Comparison of ENCODE assay signal across 24 mouse cellular contexts in the genomic region with DNA sequence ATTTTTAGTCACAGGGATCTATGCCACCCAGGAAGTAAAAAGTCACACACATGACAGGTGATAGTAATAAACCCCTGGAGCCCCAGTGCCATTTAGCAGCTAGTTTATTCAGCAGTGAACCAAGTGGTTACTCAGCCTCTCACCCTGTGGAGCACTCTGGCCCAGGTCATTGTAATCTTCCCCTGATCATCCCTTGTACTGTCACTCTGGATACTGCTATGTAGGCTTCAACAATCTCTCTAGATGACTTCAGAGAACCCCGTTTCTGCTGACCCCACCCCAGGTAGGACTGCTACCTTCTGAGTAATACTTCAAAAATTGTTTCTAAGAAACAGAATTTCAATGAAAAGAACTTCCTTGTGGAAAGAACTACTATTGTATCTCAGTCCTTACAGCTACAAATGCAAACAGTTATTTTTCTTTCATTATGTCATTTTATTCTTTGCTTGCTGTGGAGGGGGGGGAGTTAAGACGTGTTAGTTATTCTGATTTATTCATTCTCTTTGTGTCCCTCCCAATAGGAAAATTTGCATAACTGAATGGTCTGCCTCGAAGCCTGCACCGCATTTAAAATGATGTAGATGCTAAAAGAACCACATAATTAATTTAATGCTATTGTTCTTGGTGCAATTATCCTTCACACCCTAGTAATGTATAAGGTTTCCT.
DNase-seq lines count a peak whose midpoint lies in the region; ATAC-seq and TF ChIP-seq lines count a peak whose summit lies in the region.
"Had no signal": no experiment of that assay in that cellular context is flagged by ENCODE, and none has a peak within 500 bp of the region (broad histone marks: within the 10 kb centered on the region; RNA-seq: fewer than 3 reads in every experiment).

No protein-coding gene starts in this region.

- no peak overlapping the region for H3K9ac ChIP-seq in hindbrain, embryonic 11.5 days (ENCODE audit: low read depth, low read length)
- no peak overlapping the region for H3K9ac ChIP-seq in hindbrain, embryonic 13.5 days
- H3K9ac ChIP-seq in forebrain, embryonic 13.5 days: no peak overlapping the region
- no peak overlapping the region for H3K9ac ChIP-seq in forebrain, embryonic 16.5 days (replicated peaks; ENCODE audit: low read depth, low read length)
- H3K9ac ChIP-seq in heart, embryonic 12.5 days: no peak overlapping the region
- H3K9ac ChIP-seq: embryonic facial prominence, embryonic 13.5 days; hindbrain, embryonic 14.5 days had no signal

- no peaks in the 10 kb centered on the region for H3K27me3 ChIP-seq in hindbrain, embryonic 11.5 days (ENCODE audit: control insufficient read depth, insufficient read depth, low read length)
- H3K27me3 ChIP-seq in hindbrain, embryonic 13.5 days: 0 out of 2 replicates have a peak, but pooled peaks cover 3% of the 10 kb centered on the region
- no peaks in the 10 kb centered on the region for H3K27me3 ChIP-seq in forebrain, embryonic 13.5 days
- no peaks in the 10 kb centered on the region for H3K27me3 ChIP-seq in forebrain, embryonic 16.5 days (replicated peaks; ENCODE audit: control insufficient read depth, insufficient read depth, low read length)
- H3K27me3 ChIP-seq in heart, embryonic 12.5 days (replicated peaks): no peaks in the 10 kb centered on the region
- H3K27me3 ChIP-seq: embryonic facial prominence, embryonic 13.5 days had no signal

- H3K4me3 ChIP-seq in hindbrain, embryonic 11.5 days (ENCODE audit: low read depth, low read length): no peak overlapping the region
- no peak overlapping the region for H3K4me3 ChIP-seq in hindbrain, embryonic 13.5 days
- no peak overlapping the region for H3K4me3 ChIP-seq in forebrain, embryonic 13.5 days
- no peak overlapping the region for H3K4me3 ChIP-seq in forebrain, embryonic 16.5 days (replicated peaks; ENCODE audit: low read length)
- H3K4me3 ChIP-seq in heart, embryonic 12.5 days: no peak overlapping the region
- H3K4me3 ChIP-seq: embryonic facial prominence, embryonic 10.5 days; embryonic facial prominence, embryonic 13.5 days; erythroblast, embryonic 14.5 days; heart, adult 2 months; heart, embryonic 10.5 days had no signal

- no peak for DNase-seq in hindbrain, embryonic 11.5 days (ENCODE audit: low spot score)
- DNase-seq in brain, embryonic 14.5 days (ENCODE audit: low read depth): peak; percentile 61
- DNase-seq: adrenal gland, adult 2 months; adrenal gland, postnatal 14 days; cerebellum, adult 11-12 months; cerebellum, adult 8-10 months; cerebellum, postnatal 36 days; embryo, embryonic 11 days; gastrocnemius, postnatal 25 days; heart, adult 2 months; kidney, adult 18-20 months had no signal

- H3K4me2 ChIP-seq in hindbrain, embryonic 11.5 days (replicated peaks; ENCODE audit: low read depth, low read length): no peak overlapping the region
- no peak overlapping the region for H3K4me2 ChIP-seq in hindbrain, embryonic 13.5 days
- H3K4me2 ChIP-seq in forebrain, embryonic 13.5 days: no peak overlapping the region
- H3K4me2 ChIP-seq in forebrain, embryonic 16.5 days (ENCODE audit: low read length): no peak overlapping the region
- H3K4me2 ChIP-seq in heart, embryonic 12.5 days: no peak overlapping the region
- H3K4me2 ChIP-seq: embryonic facial prominence, embryonic 13.5 days; hindbrain, embryonic 14.5 days had no signal

- H3K36me3 ChIP-seq in hindbrain, embryonic 11.5 days (ENCODE audit: control insufficient read depth, insufficient read depth, low read length): no peaks in the 10 kb centered on the region
- H3K36me3 ChIP-seq in hindbrain, embryonic 13.5 days: no peaks in the 10 kb centered on the region
- no peaks in the 10 kb centered on the region for H3K36me3 ChIP-seq in forebrain, embryonic 13.5 days (ENCODE audit: poor library complexity, severe bottlenecking)
- no peaks in the 10 kb centered on the region for H3K36me3 ChIP-seq in forebrain, embryonic 16.5 days (ENCODE audit: control insufficient read depth, insufficient read depth)
- no peaks in the 10 kb centered on the region for H3K36me3 ChIP-seq in heart, embryonic 12.5 days
- H3K36me3 ChIP-seq: embryonic facial prominence, embryonic 10.5 days; embryonic facial prominence, embryonic 13.5 days; heart, embryonic 10.5 days had no signal

- WGBS in hindbrain, embryonic 11.5 days: 46% methylated on average over 4 of the region's 4 CpGs
- 35% methylated on average over 4 of the region's 4 CpGs for WGBS in hindbrain, embryonic 13.5 days
- 23% methylated on average over 4 of the region's 4 CpGs for WGBS in forebrain, embryonic 13.5 days
- WGBS in forebrain, embryonic 16.5 days: 20% methylated on average over 4 of the region's 4 CpGs
- WGBS in heart, embryonic 12.5 days: 67% methylated on average over 4 of the region's 4 CpGs

- no peak for TF ChIP-seq POLR2A in brain, embryonic 14.5 days (IDR thresholded peaks at IDR 0.05; ENCODE audit: borderline replicate concordance, extremely low read depth, insufficient read depth, insufficient read length, poor library complexity, severe bottlenecking)

- no peaks in the 10 kb centered on the region for H3K9me3 ChIP-seq in hindbrain, embryonic 11.5 days (ENCODE audit: control insufficient read depth, low read length)
- no peaks in the 10 kb centered on the region for H3K9me3 ChIP-seq in hindbrain, embryonic 13.5 days
- H3K9me3 ChIP-seq in forebrain, embryonic 13.5 days (replicated peaks): no peaks in the 10 kb centered on the region
- H3K9me3 ChIP-seq in forebrain, embryonic 16.5 days (ENCODE audit: control insufficient read depth, low read length): no peaks in the 10 kb centered on the region
- H3K9me3 ChIP-seq in heart, embryonic 12.5 days (replicated peaks): no peaks in the 10 kb centered on the region
- H3K9me3 ChIP-seq: embryonic facial prominence, embryonic 10.5 days; embryonic facial prominence, embryonic 13.5 days; heart, embryonic 10.5 days had no signal

- no peaks in the 10 kb centered on the region for H3K4me1 ChIP-seq in hindbrain, embryonic 11.5 days (replicated peaks; ENCODE audit: control insufficient read depth, insufficient read depth, low read length)
- no peaks in the 10 kb centered on the region for H3K4me1 ChIP-seq in hindbrain, embryonic 13.5 days (replicated peaks)
- no peaks in the 10 kb centered on the region for H3K4me1 ChIP-seq in forebrain, embryonic 13.5 days
- H3K4me1 ChIP-seq in forebrain, embryonic 16.5 days (replicated peaks; ENCODE audit: control insufficient read depth, insufficient read depth, low read length): no peaks in the 10 kb centered on the region
- H3K4me1 ChIP-seq in heart, embryonic 12.5 days (replicated peaks): no peaks in the 10 kb centered on the region
- H3K4me1 ChIP-seq: embryonic facial prominence, embryonic 10.5 days; embryonic facial prominence, embryonic 13.5 days; heart, embryonic 10.5 days had no signal

- no peak for TF ChIP-seq CTCF in brain, embryonic 14.5 days (IDR thresholded peaks at IDR 0.05; ENCODE audit: borderline replicate concordance, extremely low read depth, insufficient read depth, insufficient read length)

- ATAC-seq in hindbrain, embryonic 11.5 days (ENCODE audit: low FRiP score): peak; percentile 30; the same call in 1 of the 2 replicates
- no peak for ATAC-seq in hindbrain, embryonic 13.5 days (ENCODE audit: low FRiP score)
- peak; percentile 88 for ATAC-seq in forebrain, embryonic 13.5 days
- ATAC-seq in forebrain, embryonic 16.5 days: peak; percentile 90
- ATAC-seq in heart, embryonic 12.5 days (ENCODE audit: insufficient number of reproducible peaks, low FRiP score): no peak
- ATAC-seq: CD4-positive, CD25-positive, alpha-beta regulatory T cell, adult 4 months; hindbrain, postnatal 0 days; inflammation-experienced regulatory T-cells, adult 6 months; intestine, embryonic 16.5 days had no signal

- no peak overlapping the region for H3K27ac ChIP-seq in hindbrain, embryonic 11.5 days (ENCODE audit: low read depth, low read length)
- no peak overlapping the region for H3K27ac ChIP-seq in hindbrain, embryonic 13.5 days
- no peak overlapping the region for H3K27ac ChIP-seq in forebrain, embryonic 13.5 days
- H3K27ac ChIP-seq in forebrain, embryonic 16.5 days (ENCODE audit: low read length): no peak overlapping the region; the same call in 1 of the 2 replicates
- no peak overlapping the region for H3K27ac ChIP-seq in heart, embryonic 12.5 days (ENCODE audit: poor library complexity, severe bottlenecking)
- H3K27ac ChIP-seq: embryonic facial prominence, embryonic 10.5 days; embryonic facial prominence, embryonic 13.5 days; heart, adult 2 months; heart, embryonic 10.5 days; hindbrain, embryonic 14.5 days; hindbrain, postnatal 0 days had no signal

Comparison
In these comparisons a context has a peak if more than half of its experiments do, and no peak if none do; other contexts are left out.
1. ATAC-seq: peak in hindbrain, embryonic 11.5 days (single experiment), forebrain, embryonic 13.5 days (single experiment) and forebrain, embryonic 16.5 days (single experiment); none in hindbrain, embryonic 13.5 days (single experiment) and heart, embryonic 12.5 days (single experiment).